Mouse (Mus musculus): ENCODE results near the gene Hnrnpa0. TPM values are rescaled to one million over a fixed set of nuclear protein-coding genes. Genes with fewer than 3 reads are reported as not detected.

Gene Hnrnpa0
- polyA plus RNA-seq, 3 experiments from 2014 or later = 20.9 to 25.6 (median 24.0) TPM

Other genes with a start within 250 kb of the Hnrnpa0 start
- not detected for gene Spock1, start 220.2 kb downstream of the Hnrnpa0 start, polyA plus RNA-seq (2017; shearing (Covaris generic))
- gene Klhl3, start 15.0 kb downstream of the Hnrnpa0 start, polyA plus RNA-seq (2017; shearing (Covaris generic)) = 10 to 100 TPM in 2 of 3 experiments, 1 to 10 TPM in 1; 4.3 to 14.9 (median 14.6) TPM
- 100 to 1,000 TPM; 204 to 343 (median 284) TPM for gene Idnk, start 29.1 kb upstream of the Hnrnpa0 start, polyA plus RNA-seq (2017; shearing (Covaris generic))
- gene Ubqln1, start 87.1 kb upstream of the Hnrnpa0 start, polyA plus RNA-seq (2017; shearing (Covaris generic)) = 10 to 100 TPM; 16.2 to 20.1 (median 18.2) TPM
- 1 to 10 TPM in 1 of 3 experiments, under 1 TPM in 2; 0.38 to 1.1 (median 0.87) TPM for gene Gkap1, start 147.1 kb upstream of the Hnrnpa0 start, polyA plus RNA-seq (2017; shearing (Covaris generic))
- not detected for gene Kif27, start 230.6 kb upstream of the Hnrnpa0 start, polyA plus RNA-seq (2017; shearing (Covaris generic))

Data from inflammation-experienced regulatory T-cells, adult 6 months (primary cell).